Mouse (Mus musculus) small intestine, adult 2 months (tissue): ENCODE data around the gene Vmn2r9.
"Not testable (repeated sequence)": the region's sequence is repeated elsewhere in the genome, so short reads cannot be mapped to it uniquely, and the experiment has no call there.

Experiments used
- CTCF ChIP-seq: fragments of 200-500 bp; IDR thresholded peaks from 2 replicates; pipeline ENCODE4 v1.5.1; 2012; ENCODE audit warnings: low read depth, mild to moderate bottlenecking, control low read depth, inconsistent platforms, low read length, moderate library complexity, mixed read lengths; ENCODE audit not compliant: insufficient replicate concordance, insufficient read length; ENCODE audit errors: extremely low read depth
- POLR2A ChIP-seq: fragments of 200-500 bp; IDR thresholded peaks from 2 replicates; pipeline ENCODE4 v1.6.1; 2012; ENCODE audit warnings: low read depth, mild to moderate bottlenecking, control low read depth, inconsistent platforms, low read length, moderate library complexity

- not testable (repeated sequence) for TF ChIP-seq CTCF, POLR2A
These were observed 57.1 kb downstream of the Vmn2r9 start, which contains the start of gene Tmed11 for GRCm38 (mm10) chr5:108795263-108795662.
